Mouse (Mus musculus) T-helper 2 cell (primary cell): ENCODE measurements at regions not wholly inside any gene's neighbourhood (a gene's known extent, or its start where the extent isn't known, plus 50 kb on each side); places are given as distances from the start of the nearest gene placed in this dataset.

ENCODE experiments used
- in situ Hi-C: fragments of 300-600 bp; cut with MboI, MseI; formaldehyde crosslinking; loops from one replicate; pipeline ENCODE4 v1.15.1; 2025; ENCODE audit warnings: high pct_unique_total_duplicates

GRCm38 (mm10) chr16:30160399-30160798, 96.2 kb downstream of the Hes1 start:
- in situ Hi-C loops, result no loop called here

- in situ Hi-C loops, result no loop called here
Observed at GRCm38 (mm10) chr16:30163303-30163702, 99.1 kb downstream of the Hes1 start.

GRCm38 (mm10) chr16:30165667-30166180, 101.5 kb downstream of the Hes1 start:
- in situ Hi-C loops, result no loop called here

GRCm38 (mm10) chr16:30171381-30172079, 95.8 kb downstream of the Cpn2 start:
- in situ Hi-C loops, result no loop called here

GRCm38 (mm10) chr16:30172136-30172731, 95.1 kb downstream of the Cpn2 start:
- in situ Hi-C loops, result no loop called here

- in situ Hi-C loops, result no loop called here
Observed at GRCm38 (mm10) chr16:30172798-30173202, 94.5 kb downstream of the Cpn2 start.

- in situ Hi-C loops, result no loop called here
Observed at GRCm38 (mm10) chr16:30173953-30174874, 93.1 kb downstream of the Cpn2 start.

- in situ Hi-C loops, result no loop called here
Observed at GRCm38 (mm10) chr16:30176306-30176705, 91.0 kb downstream of the Cpn2 start.

- in situ Hi-C loops, result no loop called here
Observed at GRCm38 (mm10) chr16:30177769-30178168, 89.5 kb downstream of the Cpn2 start.

GRCm38 (mm10) chr16:30178596-30178995, 88.7 kb downstream of the Cpn2 start:
- in situ Hi-C loops, result no loop called here

GRCm38 (mm10) chr16:30179504-30179976, 87.8 kb downstream of the Cpn2 start:
- in situ Hi-C loops, result no loop called here

GRCm38 (mm10) chr16:30181116-30181515, 86.2 kb downstream of the Cpn2 start:
- in situ Hi-C loops, result no loop called here

- in situ Hi-C loops, result loop anchor here (5.0 kb wide), 1 partner anchor 372 kb away; no protein-coding TSS in a partner anchor
Observed at GRCm38 (mm10) chr16:30184591-30185265, 82.6 kb downstream of the Cpn2 start.

- in situ Hi-C loops, result loop anchor here (5.0 kb wide), 1 partner anchor 373 kb away; no protein-coding TSS in a partner anchor
Observed at GRCm38 (mm10) chr16:30185707-30186106, 81.6 kb downstream of the Cpn2 start.

- in situ Hi-C loops, result loop anchor here (5.0 kb wide), 1 partner anchor 374 kb away; no protein-coding TSS in a partner anchor
Observed at GRCm38 (mm10) chr16:30186201-30186700, 81.0 kb downstream of the Cpn2 start.

GRCm38 (mm10) chr16:30186701-30187270, 80.5 kb downstream of the Cpn2 start:
- in situ Hi-C loops, result loop anchor here (5.0 kb wide), 1 partner anchor 374 kb away; no protein-coding TSS in a partner anchor

GRCm38 (mm10) chr16:30187400-30187799, 79.9 kb downstream of the Cpn2 start:
- in situ Hi-C loops, result loop anchor here (5.0 kb wide), 1 partner anchor 375 kb away; no protein-coding TSS in a partner anchor

- in situ Hi-C loops, result loop anchor here (5.0 kb wide), 1 partner anchor 376 kb away; no protein-coding TSS in a partner anchor
Observed at GRCm38 (mm10) chr16:30187907-30188414, 79.3 kb downstream of the Cpn2 start.

GRCm38 (mm10) chr16:30188769-30189430, 78.4 kb downstream of the Cpn2 start:
- in situ Hi-C loops, result loop anchor here (5.0 kb wide), 1 partner anchor 377 kb away; no protein-coding TSS in a partner anchor
